Mouse (Mus musculus) skeletal muscle tissue, postnatal 0 days (tissue): ENCODE results near the gene Plcb2. TPM values are rescaled to one million over a fixed set of nuclear protein-coding genes. Genes with fewer than 3 reads are reported as not detected.

Source experiments
- polyA plus RNA-seq: library from polyadenylated mRNA; unstranded; fragments of >200 nt; fragmentation: Nextera tagmentation; extraction: Ambion mirVana; gene quantifications from 2 replicates; pipeline ENCODE4 v1.2.1, GENCODE M21; 2015

The Plcb2 gene
- 0.47 and 0.68 TPM in 2 replicates for polyA plus RNA-seq

DNA sequence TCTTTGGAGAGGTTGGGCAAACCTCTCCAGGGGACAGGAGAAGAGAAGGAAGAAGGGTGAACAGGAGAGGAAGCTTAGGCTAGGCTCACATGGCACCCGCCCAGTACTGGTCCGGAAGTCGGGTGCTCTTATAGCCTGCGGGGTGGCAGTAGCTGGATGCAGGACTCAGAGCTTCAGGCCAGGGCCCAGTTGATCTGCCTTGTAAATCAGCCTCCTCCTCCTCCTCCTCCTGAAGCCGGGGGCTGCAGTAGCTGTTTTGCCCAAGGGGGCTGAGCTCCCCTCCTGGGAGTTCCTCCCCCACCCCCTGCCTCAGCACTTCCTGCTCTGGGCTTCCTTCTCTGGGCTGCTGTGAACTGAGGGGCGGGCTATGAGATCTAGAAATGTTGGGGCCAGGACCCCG, at the start of gene Plcb2:
Gene Plcb2 (minus strand): TSS at position 102 of the 400 bp plus-strand sequence.

DNA sequence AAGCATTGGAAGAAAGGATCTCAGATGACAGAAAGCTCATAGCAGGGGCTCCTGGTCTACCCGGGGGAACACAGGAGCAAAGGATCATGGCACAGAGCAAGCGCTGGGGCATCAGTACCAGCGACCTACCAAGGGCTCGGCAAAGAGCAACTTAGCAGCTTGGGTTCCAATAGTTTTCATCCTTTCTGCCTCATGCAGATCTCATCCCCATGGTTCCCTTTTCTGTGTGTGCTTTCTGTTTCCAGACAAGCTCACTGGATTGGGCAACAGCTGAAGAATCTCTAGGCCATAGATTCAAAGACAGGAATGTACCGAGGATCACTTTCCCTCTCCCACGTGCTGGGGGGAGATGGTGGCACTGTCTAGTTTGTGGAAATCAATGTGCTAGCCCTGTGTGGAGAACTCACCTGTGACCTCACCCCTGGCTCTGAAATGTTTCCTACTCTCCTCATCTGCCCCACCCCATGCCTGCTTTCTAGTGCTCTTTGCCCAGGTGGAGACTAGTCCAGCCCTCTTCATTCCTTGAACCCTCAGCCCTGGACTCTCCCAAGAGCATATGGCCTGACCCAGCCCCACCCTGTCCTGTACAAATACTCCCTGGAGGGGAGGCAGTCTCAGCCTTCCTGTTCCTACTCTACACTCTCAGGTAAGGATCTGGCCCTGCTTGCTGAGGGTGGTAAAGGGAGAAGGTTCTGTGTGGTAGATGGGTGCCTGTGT, 44.1 kb upstream of the Plcb2 start, which contains the start of gene Phgr1:
Gene Phgr1 (plus strand): TSS at position 612 of the 717 bp plus-strand sequence.

DNA sequence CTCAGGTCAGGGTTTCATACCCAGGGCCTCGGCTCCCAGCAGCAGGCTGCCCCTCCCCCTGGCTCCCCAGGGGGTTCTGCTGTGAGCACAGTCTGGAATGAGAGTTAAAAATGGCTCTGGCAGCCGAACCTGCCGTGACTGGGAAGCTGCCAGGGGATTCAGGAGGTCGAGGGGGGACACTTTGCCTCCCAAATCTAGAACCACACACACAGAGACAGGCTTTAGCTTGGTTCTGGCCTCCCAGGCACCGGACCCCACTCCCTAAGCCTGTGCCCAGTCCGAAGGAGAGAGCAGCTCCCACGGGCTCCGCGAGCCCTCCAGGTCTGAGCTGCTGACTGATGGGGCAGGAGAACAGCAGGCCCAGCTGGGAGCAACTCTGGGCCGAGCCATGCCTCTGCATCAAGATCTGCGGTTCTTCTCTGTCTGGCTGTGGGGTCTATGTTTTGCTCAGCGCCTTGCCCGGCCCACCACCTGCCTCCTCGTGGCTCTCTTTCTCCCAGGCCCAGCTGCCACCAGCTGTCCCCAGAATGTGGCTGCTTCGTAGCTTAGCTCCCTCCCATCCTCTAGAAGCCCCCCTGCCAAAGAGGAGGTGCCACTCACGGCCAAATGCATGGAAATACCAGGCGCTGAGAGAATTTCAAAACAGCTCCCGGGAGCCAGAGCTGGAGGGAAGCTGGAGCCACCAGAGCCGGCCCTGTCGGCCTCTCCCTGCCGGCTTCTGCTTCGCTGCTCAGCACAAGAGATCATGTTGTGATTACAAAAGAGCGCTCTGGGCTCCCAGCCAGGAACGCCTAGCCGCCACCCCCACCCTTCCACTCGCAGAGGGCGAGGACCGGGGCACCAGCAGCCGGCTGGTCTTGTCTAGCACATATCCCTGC, 33.9 kb upstream of the Plcb2 start, which contains the start of gene Ccdc9b:
Gene Ccdc9b (minus strand): TSS at position 756 of the 878 bp plus-strand sequence.

DNA sequence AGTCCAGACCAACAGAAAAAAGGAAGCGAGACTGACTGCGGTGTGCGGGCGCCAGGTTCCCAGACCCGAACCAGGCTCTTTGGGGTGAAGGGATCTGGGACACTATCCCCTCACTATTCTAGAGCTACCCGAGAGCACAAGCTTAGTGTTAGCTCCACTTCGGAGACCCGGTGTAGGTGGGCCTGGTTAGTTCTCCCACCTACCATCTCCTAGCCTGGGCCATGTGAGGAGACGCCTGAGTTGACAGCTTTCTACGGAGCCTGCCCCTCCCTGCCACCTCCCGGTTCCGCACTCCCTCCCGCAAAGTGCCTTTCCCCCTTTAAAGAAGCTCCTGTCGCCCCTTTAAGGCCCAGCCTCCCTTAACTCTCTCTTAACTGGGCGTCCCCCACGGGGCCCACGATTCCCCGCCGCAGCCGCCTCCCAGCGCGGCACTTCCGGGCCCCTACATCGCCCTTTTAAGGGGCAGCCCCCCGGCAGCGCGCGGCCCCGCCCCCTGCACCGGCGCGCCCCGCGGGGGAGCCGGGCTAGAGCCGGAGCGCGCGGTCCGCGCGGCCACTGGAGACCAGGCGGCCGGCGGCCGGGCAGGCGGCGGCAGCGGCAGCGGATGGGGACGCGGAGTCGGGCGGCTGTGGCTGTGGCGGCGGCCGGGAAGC, 17.1 kb upstream of the Plcb2 start, which contains the start of gene Inafm2:
Gene Inafm2 (plus strand): TSS at position 527 of the 653 bp plus-strand sequence.

DNA sequence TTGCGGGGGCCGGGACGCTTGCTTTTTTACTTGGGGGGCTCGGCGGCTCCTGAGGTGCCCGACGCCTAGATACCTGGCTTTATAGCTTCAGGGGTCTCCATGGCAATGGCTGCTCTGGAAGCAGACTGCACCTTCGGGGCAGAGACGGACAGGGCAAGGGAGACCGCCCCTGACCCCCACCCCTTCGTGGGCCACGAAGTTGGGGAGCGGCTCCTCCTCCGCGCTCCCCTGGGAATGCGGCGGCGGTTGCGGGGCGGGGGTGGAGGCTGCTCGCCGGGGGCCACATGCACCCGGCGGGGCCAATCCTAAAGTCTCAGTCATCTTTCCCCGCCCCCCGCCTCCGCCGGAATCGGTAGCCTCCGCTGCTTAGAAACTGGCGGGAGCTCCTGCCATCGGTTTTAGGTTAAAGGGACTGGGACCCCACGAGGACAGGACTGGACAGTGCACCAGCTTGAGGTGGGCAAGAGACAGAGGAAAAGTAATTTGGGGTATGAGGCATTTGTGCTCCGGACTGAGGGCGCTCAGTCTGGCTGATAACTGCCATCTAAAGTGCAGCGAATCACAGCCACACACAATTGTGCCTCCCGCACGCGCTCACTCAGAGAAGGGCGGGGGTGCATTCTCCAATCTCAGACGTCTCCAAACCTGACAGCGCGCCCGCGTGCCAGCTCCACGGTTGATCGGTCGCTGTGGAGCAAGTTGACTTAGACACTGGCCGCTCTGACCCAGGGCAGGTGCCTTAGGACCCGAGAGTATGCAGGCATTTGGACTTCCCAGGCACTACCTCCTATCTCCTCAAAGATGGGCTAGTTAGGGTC, 24.1 kb downstream of the Plcb2 start, which contains the start of gene Ankrd63:
Gene Ankrd63 (minus strand): TSS at position 51 of the 818 bp plus-strand sequence.

DNA sequence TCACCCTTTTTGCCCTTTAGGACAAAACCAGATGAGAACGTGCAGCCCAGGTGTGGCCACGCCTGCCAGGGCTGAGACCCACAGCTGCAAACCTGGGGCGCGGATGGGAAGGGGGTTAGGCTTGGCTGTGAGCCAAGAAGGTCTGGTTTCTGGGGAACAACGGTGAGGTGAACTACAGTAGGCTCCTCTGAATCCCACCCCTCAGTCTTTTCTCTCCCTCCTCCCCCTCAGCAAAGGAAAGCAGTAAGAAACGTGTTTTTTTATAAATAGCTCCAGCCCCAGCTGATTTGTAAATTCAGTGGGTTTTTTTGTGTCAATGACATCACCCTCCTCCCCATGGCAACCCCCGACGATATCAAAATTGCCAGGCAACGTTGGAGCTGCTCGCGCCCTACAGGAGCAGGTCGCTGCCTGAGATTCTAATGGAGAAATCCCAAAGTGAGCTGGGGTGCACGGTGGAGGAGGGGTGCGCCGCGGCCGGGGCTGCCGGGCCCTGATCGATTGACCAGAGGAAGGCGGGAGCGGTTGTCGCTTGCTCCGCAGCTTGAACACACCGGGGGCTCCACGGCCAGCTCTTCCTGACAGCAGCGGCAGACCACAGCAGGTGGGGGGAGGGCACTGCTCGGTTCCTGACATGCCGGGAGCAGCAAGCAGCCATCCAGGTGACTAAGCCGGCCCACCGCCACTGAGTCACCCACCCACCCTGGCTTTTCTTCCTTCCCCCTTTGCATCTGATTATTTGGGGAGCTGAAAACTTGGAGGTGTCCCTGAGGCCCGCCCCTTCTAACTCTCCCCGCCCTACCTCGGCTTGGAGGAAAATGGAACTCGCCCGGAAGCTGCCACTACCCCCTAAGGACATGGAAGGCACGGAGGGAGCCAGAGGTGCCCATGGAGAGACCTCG, 65.1 kb downstream of the Plcb2 start, which contains the start of gene Pak6:
Gene Pak6 (plus strand): TSS at position 402 of the 902 bp plus-strand sequence.

Other genes with a start within 250 kb of the Plcb2 start
- 226 and 232 TPM in 2 replicates for gene Srp14, start 248.7 kb downstream of the Plcb2 start, polyA plus RNA-seq
- gene Bmf, start 178.8 kb downstream of the Plcb2 start, polyA plus RNA-seq = 2.3 and 3.1 TPM in 2 replicates
- gene Bub1b, start 130.2 kb downstream of the Plcb2 start, polyA plus RNA-seq = 10.0 and 10.3 TPM in 2 replicates
- 0.17 and 0.33 TPM in 2 replicates for gene Pak6, start 65.1 kb downstream of the Plcb2 start, polyA plus RNA-seq
- gene Ankrd63, start 24.5 kb downstream of the Plcb2 start, polyA plus RNA-seq = 0.05 TPM in 1 of 2 replicates, not detected in the other
- 9.5 and 10.0 TPM in 2 replicates for gene Inafm2, start 17.3 kb upstream of the Plcb2 start, polyA plus RNA-seq
- gene Ccdc9b, start 34.2 kb upstream of the Plcb2 start, polyA plus RNA-seq = 2.7 and 3.9 TPM in 2 replicates
- not detected in 2 replicates for gene Phgr1, start 44.3 kb upstream of the Plcb2 start, polyA plus RNA-seq
- 0.04 and 0.05 TPM in 2 replicates for gene Disp2, start 51.3 kb upstream of the Plcb2 start, polyA plus RNA-seq
- 18.2 and 22.8 TPM in 2 replicates for gene Knstrn, start 85.6 kb upstream of the Plcb2 start, polyA plus RNA-seq
- 48.9 and 51.8 TPM in 2 replicates for gene Ivd, start 133.5 kb upstream of the Plcb2 start, polyA plus RNA-seq
- gene Bahd1, start 171.9 kb upstream of the Plcb2 start, polyA plus RNA-seq = 2.3 and 2.5 TPM in 2 replicates
- gene Chst14, start 198.1 kb upstream of the Plcb2 start, polyA plus RNA-seq = 15.3 and 16.6 TPM in 2 replicates